Mouse (Mus musculus) frontal cortex, postnatal 14 days (tissue): Measurements from ENCODE around the gene Lap3.

Source experiments
- DNase-seq, 2 experiments: peaks; one replicate each; pipeline ENCODE4 v3.0.0; 2022; ENCODE audit warnings: low spot score in 2 of 2

The Lap3 gene

DNA sequence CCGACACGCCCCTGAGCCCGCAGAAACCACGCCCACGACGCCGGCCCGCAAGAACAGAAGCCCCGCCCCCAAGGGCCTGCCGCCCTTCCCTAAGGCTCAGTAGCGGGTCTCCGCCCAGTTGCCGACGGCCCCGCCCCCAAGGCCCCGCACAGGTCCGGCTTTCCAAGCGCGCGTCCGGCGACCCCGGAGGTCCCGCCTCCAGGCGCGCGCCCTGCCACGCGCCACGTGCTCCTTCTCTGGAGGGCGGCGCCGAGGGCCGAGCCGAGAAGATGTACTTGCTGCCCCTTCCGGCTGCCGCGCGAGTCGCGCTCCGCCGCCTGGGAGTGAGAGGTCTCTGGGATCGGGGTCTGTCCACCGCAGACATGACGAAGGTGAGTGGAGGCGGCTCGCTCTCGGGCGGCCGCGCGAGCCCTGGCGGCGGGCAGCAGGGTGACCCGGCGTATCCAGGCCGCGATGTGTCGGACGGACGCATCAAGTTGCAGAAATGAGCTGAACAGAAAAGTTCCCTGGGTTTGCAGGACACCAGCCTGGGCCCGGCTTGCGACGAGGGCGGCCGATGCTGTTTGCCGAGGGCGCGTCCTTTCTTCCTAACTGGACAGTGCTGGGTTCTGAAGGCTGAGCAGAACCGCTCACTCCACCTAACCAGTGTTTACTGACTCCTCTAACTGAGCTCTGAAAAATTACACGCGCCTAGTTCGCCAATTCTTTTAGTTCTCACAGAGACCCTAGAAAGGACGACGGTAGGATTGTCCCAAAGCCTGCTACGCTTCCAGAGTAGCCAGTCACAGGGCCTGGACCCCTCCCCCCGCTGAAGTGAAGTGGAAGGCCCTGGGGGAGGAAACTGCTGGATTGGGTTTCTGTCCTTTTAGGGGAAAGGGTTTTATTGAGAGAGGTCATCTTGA, at the start of gene Lap3:
Gene Lap3 (plus strand): TSS at position 184 of the 902 bp plus-strand sequence.
- peak; percentile 93 to 96 for DNase-seq

DNA sequence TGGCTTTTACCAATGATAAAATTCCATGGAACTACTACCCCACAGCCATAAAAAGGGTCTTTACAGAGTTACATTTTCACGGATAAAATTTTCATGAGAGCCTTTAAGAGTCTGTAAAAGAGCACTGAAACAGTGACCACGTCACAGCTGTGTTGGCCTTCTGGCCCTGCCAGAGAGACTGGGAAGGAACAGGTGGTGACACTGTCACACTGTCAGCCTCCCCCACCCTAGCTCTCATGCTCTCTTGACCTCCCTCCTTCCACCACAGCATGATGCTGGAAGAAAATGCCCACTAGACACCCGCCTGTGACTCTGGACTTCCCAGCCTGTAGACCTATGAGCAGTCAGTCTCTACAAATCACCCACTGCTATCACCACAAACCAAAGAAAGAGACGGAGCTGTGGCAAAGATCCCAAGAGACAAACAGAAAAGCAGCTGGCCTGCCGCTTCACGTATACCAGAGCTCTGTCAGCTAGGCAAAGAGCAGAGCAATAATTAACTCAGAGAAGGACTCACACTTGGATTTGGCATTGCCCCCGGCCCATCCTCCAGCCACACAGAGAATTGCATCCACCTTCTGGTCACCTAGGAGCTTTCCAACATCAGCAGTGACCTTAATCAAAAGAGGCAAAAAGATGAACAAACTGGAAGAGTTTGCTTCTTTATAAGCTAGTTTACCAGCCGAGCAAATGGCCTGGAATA, 48.9 kb upstream of the Lap3 start:
- DNase-seq, result no peak

DNA sequence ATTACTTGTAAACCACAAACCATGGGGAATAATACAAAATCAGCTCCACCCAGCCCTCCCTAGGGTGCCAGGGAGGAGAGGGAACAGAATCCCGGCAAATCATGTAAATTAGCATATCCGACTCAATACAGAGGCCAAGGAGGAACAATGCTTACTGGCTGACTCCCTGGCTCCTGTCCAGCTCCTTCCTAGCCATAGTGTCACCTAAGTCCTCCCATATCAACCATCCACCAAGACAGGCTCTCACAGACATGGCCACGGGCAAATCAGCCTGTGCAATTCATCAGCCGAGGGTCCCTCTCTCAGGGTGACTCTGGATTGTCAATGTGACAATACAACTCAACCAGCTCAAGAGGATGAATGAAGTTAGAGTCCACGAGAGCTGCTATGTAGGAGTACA, 44.5 kb upstream of the Lap3 start:
- DNase-seq, result no peak

DNA sequence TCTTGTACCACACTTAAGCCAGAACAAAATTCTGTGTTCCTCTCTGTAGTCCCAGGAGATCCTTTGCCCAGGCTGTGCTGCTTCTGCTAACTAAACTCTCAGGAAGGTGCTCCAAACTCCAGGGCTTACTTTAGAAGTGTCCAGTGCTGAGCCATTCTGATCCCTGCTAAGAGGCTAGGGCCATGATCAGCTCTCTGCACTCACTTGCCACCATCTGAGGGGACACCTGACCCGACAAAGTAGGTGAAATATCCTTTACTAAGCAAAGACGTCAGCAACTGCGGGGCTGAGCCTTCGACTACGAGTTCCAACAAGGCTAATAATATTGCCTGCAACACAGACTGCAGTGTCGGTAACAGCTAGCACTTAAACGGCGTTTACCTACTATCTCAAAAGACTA, 44.0 kb upstream of the Lap3 start:
- no peak for DNase-seq

DNA sequence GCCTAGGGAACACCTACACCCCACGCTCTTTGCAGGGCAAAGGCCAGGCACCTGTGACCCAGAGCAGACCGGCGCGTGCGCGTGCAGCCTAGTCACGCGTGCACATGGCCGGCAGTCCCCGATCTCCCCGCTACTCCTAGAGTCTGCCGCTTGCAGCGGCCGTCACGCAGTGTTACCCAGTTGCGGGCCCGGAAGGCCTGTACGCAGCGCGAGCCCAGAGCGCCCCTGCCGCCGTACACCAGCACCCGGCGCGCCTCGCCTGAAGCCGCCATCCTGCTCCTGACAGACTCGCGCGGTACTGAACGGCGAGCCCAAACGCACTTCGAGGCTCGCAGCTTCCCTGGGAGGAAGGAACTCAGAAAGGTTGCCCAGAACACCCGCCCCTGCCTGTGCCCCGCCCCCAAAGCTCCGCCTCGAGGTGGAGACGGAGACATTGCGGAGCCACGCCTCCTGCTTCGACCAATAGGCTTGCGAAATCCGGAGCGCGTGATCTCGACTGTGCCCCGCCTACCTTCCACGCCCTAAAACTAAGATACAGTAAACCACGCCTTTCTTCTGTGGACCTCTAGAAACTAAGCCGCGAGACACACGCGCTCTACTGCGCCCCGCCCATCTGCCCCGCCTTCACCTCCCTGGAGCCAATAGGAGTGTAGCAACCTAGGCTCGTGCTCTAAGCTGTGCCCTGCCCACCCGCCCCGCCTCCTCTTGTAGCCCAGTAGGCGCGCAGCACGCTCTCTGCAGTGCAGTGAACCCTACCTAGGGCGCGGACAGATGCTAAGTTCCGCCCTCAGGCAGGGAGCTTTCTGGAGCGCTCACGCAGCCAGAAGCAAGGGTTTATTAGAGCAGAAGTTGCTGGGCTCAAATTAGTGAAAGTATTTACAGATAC, 43.1 kb upstream of the Lap3 start, which contains the start of gene Qdpr:
Gene Qdpr (minus strand): TSS at position 406 of the 886 bp plus-strand sequence.
- DNase-seq, result peak; percentile 91 to 96

DNA sequence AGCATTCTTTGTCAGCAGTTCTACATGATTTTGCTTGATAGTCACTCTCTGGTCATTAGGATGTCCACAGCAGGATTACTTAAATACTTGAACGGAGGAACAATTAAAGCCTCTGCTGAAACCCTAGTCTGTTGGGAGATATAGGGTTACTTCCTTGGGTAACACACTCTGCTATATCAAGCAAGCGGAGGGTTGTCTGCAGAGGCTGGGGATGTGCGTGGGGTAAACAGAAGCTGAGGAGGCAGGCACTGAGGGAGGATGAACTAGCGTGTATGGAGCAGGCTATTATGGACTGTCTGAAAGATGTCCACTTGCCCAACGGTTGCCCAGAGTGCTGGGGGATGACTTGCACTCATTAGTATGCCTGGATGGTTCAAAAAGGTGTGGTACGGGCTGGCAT, 39.7 kb upstream of the Lap3 start, which contains the start of gene Clrn2:
Gene Clrn2 (plus strand): TSS at position 301 of the 400 bp plus-strand sequence.
- DNase-seq, result no peak

DNA sequence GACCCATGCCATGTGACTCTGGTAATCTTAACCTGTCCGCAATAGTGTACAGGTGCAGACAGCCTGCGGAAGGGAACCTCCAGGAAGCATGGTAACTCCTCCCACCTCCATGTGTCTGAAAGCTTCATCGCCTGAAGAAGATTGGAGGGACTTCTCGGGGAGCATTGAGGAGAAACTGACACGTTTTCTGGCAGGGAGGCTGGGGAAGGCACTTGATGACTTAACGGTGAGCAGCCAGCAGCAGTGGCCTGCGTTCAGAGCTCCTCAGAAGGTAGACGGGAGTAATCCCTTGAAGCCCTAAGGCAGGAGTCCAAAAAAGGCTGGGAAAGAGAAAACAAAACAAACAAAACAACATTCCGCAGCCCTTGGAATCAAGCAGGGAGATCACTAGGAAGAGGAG, 38.7 kb upstream of the Lap3 start:
- no peak for DNase-seq

DNA sequence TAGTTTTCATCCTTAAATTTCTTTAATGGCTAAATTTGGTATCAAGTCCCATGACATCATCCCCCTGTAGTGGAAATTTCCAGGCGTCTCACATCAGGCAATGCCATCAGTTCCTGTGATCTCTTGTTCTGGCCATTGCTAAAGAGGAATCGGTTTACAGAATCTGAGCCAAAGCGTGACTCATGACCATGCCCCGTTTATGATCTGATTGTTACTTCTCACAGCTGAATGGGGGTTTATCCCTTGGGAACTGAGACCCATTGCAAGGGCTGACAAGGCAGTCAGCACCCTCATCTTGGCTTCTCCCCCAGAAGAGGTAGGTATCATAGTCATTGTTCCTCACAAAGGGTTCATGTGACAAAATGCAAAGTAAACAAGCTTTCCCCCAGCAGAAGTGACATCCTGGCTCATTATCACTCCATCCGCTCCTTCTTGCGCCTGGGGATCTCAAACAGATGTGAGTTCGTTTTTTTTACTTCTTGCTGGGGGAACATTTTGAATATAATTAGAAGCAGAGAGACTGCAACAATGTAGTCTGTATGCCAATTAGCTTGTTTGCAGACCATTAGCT, 20.2 kb upstream of the Lap3 start:
- no peak for DNase-seq

DNA sequence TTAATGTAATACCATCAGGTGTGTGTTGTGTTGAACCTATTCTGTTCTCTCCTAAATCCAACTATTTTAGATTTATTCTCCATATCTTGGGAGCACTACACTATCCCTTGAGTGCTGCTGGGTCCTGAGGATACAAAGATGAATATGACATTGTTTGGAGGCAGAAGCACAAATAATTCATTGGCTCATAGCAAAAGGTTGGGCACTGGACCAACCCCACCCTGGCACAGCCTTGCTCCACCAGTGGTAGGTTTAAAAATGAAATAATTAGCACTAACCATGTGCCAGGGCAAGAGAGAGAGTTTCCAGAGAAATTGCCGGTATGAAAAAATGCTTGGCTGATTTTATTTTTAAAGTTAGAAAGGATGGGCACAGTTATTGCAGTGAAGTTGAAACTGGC, 19.7 kb upstream of the Lap3 start:
- no peak for DNase-seq

DNA sequence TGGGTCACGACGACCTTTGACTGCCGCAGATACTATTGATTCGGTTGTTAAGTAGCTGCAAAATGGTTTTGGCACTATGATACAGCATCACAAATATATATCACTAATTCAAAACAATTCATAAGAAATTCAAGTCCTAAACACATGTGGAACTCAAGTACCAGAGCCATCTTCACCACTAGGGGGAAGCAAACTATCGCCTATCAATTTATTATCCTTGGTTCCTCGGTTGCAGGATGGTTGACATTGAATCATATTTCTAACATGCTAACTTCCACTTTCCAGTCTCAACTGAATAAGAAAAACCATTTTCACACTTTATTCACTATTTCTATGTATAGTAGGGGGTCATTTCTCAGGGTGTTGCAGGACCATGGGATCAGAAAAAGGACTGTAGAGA, 19.0 kb upstream of the Lap3 start:
- peak in 1 of 2 experiments; percentile 48 for DNase-seq

DNA sequence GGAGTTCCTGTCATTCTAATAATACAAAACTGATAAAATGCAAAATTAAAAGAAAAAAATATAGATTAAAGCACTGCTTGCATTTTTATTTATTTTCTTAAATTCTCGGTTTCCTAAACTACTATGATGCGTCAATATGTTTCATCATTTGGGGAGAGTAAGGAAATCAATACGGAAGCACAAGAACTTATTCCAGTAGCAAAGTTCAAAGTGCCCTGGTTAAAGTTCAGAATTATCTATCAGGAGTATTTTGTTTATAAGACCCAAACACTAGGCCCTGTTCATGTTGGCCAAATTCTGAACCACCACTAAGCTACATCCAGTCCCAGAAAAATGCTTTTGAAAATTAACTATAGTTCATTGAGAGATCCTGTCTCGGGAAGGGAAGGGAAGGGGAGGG, 18.4 kb upstream of the Lap3 start:
- DNase-seq, result no peak

DNA sequence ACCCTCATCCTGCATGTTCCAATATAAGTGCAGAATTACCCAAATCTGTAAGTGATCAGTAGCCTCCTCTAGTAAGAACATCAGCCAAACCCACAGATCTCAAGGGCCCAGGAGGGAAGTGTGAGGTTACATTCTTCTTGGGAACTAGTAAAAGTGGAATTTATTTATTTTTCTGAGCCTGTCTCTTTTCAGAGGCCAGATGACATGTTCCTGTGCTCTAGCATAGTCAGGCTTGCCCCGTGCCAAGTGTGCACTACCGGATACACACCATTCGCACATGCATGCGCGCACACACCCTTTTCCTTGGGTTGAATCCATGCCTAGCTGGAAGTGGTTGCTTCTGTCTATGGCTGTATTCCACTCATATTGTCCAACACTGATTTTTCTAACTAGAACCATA, 17.4 kb upstream of the Lap3 start:
- DNase-seq, result no peak

DNA sequence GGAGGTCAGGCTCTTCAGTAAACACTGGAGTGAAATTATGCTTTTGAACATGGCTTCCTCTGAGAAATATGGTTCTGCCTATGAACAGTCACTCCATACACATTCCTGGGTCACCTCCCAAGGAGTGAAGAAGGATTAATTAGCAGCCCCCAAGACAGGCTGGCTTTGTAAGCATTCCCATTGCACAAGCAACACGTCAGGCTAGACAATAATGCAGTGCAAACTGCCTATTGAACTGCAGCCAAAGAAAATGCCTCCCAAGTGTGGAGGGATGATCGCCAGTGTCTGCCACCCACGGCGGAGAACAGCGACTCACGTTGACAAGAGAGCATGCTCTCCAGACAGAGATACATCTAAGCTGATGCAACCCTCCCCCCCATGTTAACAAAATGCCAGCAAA, 16.9 kb upstream of the Lap3 start:
- no peak for DNase-seq

DNA sequence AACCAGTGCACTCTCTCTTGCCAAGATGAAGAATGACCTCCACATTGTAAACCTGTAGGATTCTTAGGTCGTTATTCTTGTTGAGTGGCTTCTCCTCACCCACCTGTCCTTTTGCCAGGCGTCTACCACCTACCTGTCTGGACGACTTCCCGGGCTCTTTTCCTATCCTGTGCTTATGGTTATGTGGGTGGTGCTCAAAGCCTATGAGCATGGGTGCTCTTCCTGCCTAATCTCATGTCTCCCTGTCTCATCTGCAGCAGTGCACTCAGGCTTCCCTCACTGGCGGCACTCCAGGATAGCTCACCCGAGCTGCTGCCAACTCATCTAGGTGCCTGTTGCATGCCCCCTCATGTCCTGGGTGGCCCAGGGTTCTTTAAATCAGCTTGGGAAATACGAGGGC, 15.6 kb upstream of the Lap3 start:
- no peak for DNase-seq

DNA sequence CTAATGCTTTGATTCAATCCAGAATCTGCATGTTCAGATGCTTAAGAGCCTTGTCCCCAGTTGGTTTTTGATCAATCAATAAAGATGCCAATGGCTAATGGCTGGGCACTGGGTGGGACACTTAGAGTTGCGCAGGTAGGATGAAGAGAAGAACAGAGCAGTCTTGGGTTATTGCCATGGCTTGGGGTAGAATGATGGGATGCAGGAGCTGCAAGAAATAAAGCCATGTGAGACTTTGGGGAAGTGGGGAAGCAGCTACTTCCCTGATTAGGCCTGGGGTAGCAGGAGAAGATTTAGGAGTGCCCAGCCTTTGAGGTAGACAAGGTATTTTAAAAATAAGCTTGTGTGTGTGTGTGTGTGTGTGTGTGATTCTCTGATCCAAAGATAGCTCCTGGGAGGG, 13.1 kb upstream of the Lap3 start:
- DNase-seq, result no peak

DNA sequence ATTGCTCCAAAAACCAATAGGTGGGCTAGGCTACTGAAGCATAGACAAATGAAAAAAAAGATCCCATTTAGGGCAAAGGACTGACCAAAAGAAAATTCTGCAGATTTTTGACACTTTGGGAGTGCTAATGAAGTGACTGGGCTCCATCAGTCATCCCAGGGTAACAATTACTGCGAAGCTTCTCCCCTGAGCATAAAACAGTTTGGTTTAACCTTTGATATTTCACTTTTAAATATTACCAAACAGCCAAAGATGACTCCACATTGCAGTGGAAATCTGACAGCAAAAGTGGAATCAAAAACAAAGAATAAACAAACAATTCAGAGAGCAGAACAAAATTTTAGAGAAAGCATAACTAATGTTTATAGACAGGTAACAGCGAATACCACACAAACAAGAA, 12.0 kb upstream of the Lap3 start:
- no peak for DNase-seq

DNA sequence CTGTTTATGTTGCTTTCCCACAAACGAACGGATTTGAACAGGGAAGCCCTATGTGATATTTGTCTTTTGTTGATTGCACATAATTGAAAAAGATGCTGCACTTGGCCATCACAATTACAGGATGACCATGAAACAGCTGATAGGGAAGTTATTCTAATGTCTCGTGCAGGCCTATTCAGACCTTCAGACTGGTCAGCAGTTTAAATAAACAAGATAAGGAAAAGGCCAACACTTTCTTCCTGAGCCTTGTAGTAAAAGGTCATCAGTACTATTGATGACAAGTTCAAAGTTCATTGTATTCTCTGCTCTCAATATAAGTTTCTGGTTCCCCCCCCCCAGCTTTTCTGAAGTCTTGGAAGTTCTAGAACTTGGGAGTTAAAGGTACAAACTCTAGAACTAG, 10.6 kb upstream of the Lap3 start:
- DNase-seq, result no peak

DNA sequence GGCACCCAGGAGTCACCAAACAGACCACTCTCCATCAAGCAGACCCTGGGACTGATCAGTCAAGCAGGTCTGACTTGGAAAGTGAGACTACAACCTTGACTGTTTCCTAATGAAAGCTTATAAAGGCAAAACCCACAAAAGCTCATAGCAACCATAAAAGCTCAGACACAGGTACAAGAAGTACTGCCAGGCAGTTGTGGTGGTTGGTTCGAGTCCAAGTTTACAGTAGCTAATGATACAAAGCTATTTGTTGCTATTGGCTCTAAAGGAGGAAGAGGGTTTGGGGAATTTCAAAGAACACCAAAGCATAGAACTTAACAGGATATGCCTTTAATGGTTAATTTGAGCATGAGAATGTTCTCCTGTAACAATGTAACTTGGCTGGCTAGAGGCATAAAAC, 9.5 kb upstream of the Lap3 start:
- no peak for DNase-seq

DNA sequence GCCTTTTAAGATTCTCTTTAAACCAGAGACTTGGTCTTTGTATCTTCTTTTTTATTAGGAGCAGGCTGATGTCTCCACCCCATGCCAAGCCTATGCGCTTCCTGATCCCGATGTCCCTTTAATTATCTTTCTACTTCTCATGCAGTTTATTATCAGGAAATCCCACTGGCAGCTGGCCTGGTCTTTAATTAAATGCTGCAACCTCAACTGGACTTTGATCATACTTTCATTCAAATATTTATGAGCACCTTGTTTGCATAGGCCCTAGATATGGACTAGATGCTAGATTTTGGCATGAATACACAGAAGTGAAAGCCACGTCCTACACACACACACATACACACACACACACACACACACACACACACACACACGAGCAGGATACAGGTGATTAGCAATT, 1.4 kb upstream of the Lap3 start:
- no peak for DNase-seq

DNA sequence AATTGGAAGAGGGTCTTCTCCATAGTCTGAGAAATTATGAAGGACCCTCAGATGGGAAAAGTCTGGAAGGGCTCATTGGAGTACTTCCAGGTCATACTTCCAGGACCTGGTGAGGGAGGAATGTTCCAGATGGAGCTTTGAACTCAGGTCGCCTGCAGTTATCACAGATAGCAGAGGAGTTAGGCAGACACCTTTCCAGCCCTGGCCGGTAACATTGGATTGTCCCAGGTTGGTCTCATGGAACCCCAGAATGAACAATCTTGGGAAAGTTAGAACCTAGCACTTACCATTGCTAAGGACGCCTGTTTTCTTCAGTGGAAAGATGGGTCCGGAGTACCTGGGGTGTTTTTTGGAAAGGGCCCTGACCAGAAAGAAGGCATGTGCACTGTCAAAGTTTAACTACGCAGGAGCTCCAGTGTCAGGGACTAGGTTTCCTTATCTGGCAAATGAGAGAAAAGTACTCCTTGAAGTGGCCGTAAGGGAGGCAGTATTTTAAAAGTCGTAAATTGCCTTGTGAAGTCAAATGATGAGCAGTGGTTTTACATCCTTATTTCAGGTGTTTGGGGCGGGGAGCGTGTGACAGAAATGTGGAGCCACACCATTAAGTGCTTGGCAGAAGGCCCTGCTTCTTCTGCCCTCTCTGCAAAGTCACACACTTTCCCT, 1.1 kb downstream of the Lap3 start:
- DNase-seq, result no peak

DNA sequence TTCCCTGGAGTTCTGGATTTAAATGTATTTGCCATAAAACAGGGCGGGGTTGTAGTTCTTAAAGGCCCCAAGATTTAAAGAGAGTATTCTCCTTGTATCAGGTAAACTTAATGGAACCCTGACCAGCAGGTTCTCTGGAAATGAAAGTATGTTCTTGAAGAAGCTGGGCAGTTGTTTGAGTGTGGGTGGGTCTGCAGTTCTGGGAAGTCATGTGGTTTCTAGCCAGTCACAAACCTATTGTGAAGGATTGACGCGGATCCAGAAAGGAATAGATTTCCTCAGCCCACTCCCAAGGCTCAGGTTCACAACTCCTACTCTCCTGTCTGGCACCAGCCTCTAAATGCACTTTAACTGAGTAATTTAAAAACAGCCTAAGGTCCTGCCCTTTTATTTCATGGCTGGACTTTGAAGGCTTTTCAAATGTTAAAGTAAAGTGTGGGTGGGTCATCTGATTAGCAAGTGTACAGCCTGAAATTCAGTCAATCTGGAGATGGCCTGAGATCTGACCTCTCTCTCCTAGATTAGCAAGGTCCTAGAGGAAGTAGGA, 2.3 kb downstream of the Lap3 start:
- DNase-seq, result no peak
